Mouse (Mus musculus) CH12.LX (cell line): Measurements from ENCODE around the gene Ttc7. TPM values are rescaled to one million over a fixed set of nuclear protein-coding genes. Genes with fewer than 3 reads are reported as not detected.

ENCODE experiments used
- DNase-seq: peaks from one replicate; pipeline ENCODE4 v3.0.0-alpha.2; 2013; ENCODE audit errors: extremely low read depth
- H3K27ac ChIP-seq: 2 replicates; pipeline ENCODE4 v1.5.1; 2012; ENCODE audit warnings: low read depth, mild to moderate bottlenecking, control low read depth, moderate library complexity; ENCODE audit not compliant: insufficient read depth
- H3K27me3 ChIP-seq: replicated peaks from 2 replicates; pipeline ENCODE3; 2012; ENCODE audit warnings: inconsistent platforms
- H3K36me3 ChIP-seq, 2 experiments: replicated peaks in 1 of 2; 2 replicates each; pipeline versions ENCODE3 to v1.6.1; 2012; ENCODE audit warnings: inconsistent platforms in 1 of 2, low read length in 1 of 2, mild to moderate bottlenecking in 1 of 2, mixed read lengths in 1 of 2, moderate library complexity in 1 of 2; ENCODE audit not compliant: control insufficient read depth in 1 of 2, insufficient read depth in 1 of 2
- H3K4me1 ChIP-seq, 2 experiments: 2 replicates each; pipeline ENCODE4 v1.6.1; 2012; ENCODE audit warnings: inconsistent platforms in 1 of 2, moderate library complexity in 1 of 2; ENCODE audit not compliant: insufficient read depth in 2 of 2, control insufficient read depth in 1 of 2
- H3K4me2 ChIP-seq: 2 replicates; pipeline ENCODE4 v1.6.1; 2012; ENCODE audit warnings: low read depth, mild to moderate bottlenecking, control low read depth; ENCODE audit not compliant: poor library complexity, insufficient read depth, severe bottlenecking
- H3K4me3 ChIP-seq, 3 experiments: fragments of 150-350 bp in 1 of 3; sonication (generic) in 1 of 3; replicated peaks in 1 of 3; 2 replicates each; pipeline versions ENCODE3 to v1.5.1; 2011 to 2012; ENCODE audit warnings: low read depth in 2 of 3, low read length in 2 of 3, mild to moderate bottlenecking in 2 of 3, moderate library complexity in 2 of 3, control low read depth in 1 of 3, improper control_type of control experiment in 1 of 3, inconsistent platforms in 1 of 3, mixed read lengths in 1 of 3; ENCODE audit not compliant: poor library complexity in 1 of 3
- H3K79me2 ChIP-seq: replicated peaks from 2 replicates; pipeline ENCODE4 v1.6.1; 2012; ENCODE audit warnings: mild to moderate bottlenecking, moderate library complexity; ENCODE audit not compliant: control insufficient read depth, poor library complexity, insufficient read depth, severe bottlenecking; ENCODE audit errors: extremely low read depth
- H3K9ac ChIP-seq: 2 replicates; pipeline ENCODE4 v1.6.1; 2012; ENCODE audit warnings: low read depth, mild to moderate bottlenecking, control low read depth, moderate library complexity; ENCODE audit not compliant: insufficient read depth
- H3K9me3 ChIP-seq: replicated peaks from 2 replicates; pipeline ENCODE3; 2012; ENCODE audit warnings: low read length, inconsistent platforms, mixed read lengths
- BHLHE40 ChIP-seq: IDR thresholded peaks from 2 replicates; pipeline ENCODE4 v1.6.1; 2011; ENCODE audit warnings: mild to moderate bottlenecking, low read depth, low read length, improper control_type of control experiment
- ELF1 ChIP-seq: IDR thresholded peaks from 2 replicates; pipeline ENCODE4 v1.6.1; 2014; ENCODE audit warnings: low read depth, mild to moderate bottlenecking, inconsistent platforms, low read length, improper control_type of control experiment
- EP300 ChIP-seq: IDR thresholded peaks from 2 replicates; pipeline ENCODE4 v1.6.1; 2011; ENCODE audit warnings: low read length, improper control_type of control experiment
- IRF4 ChIP-seq: IDR thresholded peaks from 2 replicates; pipeline ENCODE4 v1.6.1; 2014; ENCODE audit warnings: low read depth, mild to moderate bottlenecking, inconsistent platforms, low read length, improper control_type of control experiment
- KAT2A ChIP-seq: IDR thresholded peaks from 2 replicates; pipeline ENCODE4 v1.6.1; 2012; ENCODE audit warnings: low read length, improper control_type of control experiment, inconsistent platforms; ENCODE audit not compliant: insufficient replicate concordance
- MAX ChIP-seq: IDR thresholded peaks from 2 replicates; pipeline ENCODE4 v1.6.1; 2011; ENCODE audit warnings: low read length, improper control_type of control experiment
- MAZ ChIP-seq: IDR thresholded peaks from 2 replicates; pipeline ENCODE4 v1.6.1; 2012; ENCODE audit warnings: low read depth, mild to moderate bottlenecking, inconsistent platforms, low read length, improper control_type of control experiment, moderate library complexity
- MEF2A ChIP-seq: IDR thresholded peaks from 2 replicates; pipeline ENCODE4 v1.6.1; 2014; ENCODE audit warnings: low read depth, mild to moderate bottlenecking, inconsistent platforms, low read length, improper control_type of control experiment, borderline replicate concordance
- MXI1 ChIP-seq: IDR thresholded peaks from 2 replicates; pipeline ENCODE4 v1.6.1; 2011; ENCODE audit warnings: mild to moderate bottlenecking, low read depth, low read length, improper control_type of control experiment
- POLR2A ChIP-seq: IDR thresholded peaks from 2 replicates; pipeline ENCODE4 v1.6.1; 2011; ENCODE audit warnings: low read depth, mild to moderate bottlenecking, improper control_type of control experiment, low read length
- RCOR1 ChIP-seq: conservative IDR thresholded peaks from 2 replicates; pipeline ENCODE4 v1.6.1; 2012; ENCODE audit warnings: low read depth, mild to moderate bottlenecking, inconsistent platforms, low read length, improper control_type of control experiment
- SMC3 ChIP-seq: IDR thresholded peaks from 2 replicates; pipeline ENCODE4 v1.6.1; 2011; ENCODE audit warnings: low read depth, low read length, improper control_type of control experiment
- USF1 ChIP-seq: IDR thresholded peaks from 2 replicates; pipeline ENCODE4 v1.6.1; 2014; ENCODE audit warnings: low read depth, mild to moderate bottlenecking, inconsistent platforms, low read length, improper control_type of control experiment
- USF2 ChIP-seq: conservative IDR thresholded peaks from 2 replicates; pipeline ENCODE4 v1.6.1; 2011; ENCODE audit warnings: low read depth, low read length, improper control_type of control experiment
- ZC3H11A ChIP-seq: IDR thresholded peaks from 2 replicates; pipeline ENCODE4 v1.6.1; 2012; ENCODE audit warnings: low read depth, mild to moderate bottlenecking, inconsistent platforms, low read length, improper control_type of control experiment
- ZNF384 ChIP-seq: IDR thresholded peaks from 2 replicates; pipeline ENCODE4 v1.6.1; 2012; ENCODE audit warnings: low read depth, low read length, improper control_type of control experiment, inconsistent platforms
- dilution Hi-C: fragments of 300-500 bp; cut with MboI; formaldehyde crosslinking; loops from 2 replicates; pipeline ENCODE4 v1.14.3; 2020; ENCODE audit warnings: low sequenced_read_pairs; ENCODE audit not compliant: extremely low pct_unique_long_range_greater_than_20kb, extremely low pct_ligation_motif_present
- in situ Hi-C: fragments of 300-500 bp; cut with MboI; formaldehyde crosslinking; loops from 3 replicates; pipeline ENCODE4 v1.14.3; 2019; ENCODE audit warnings: low sequenced_read_pairs, low pct_ligation_motif_present, low pct_unique_long_range_greater_than_20kb, mixed read lengths
- polyA plus RNA-seq: library from polyadenylated mRNA; unstranded; fragments of >175 nt; gene quantifications from 2 replicates; pipeline ENCODE4 v1.2.1, GENCODE M21; 2012; ENCODE audit warnings: low read depth; ENCODE audit not compliant: insufficient read length
- total RNA-seq, 2 experiments: library from RNA; depleted of rRNA; stranded (reverse); fragments of 300-350 nt in 1 of 2; fragments of >200 nt in 1 of 2; gene quantifications; 2 replicates each; pipeline ENCODE4 v1.2.3; 2012 to 2014

Ttc7 gene
- total and polyA plus RNA-seq, 3 experiments = 6.2 to 16.4 (median 12.8) TPM

- no peak overlapping the region for H3K9ac ChIP-seq
- in situ Hi-C loops = no loop called here
- no peak overlapping the region for H3K27ac ChIP-seq
- peaks cover 45 to 65% of the 10 kb centered on the region in 2 experiments for H3K4me1 ChIP-seq
- no peak overlapping the region for H3K4me2 ChIP-seq
- dilution Hi-C loops = no loop called here
- no peak for TF ChIP-seq ZC3H11A
- TF ChIP-seq SMC3 = no peak
- TF ChIP-seq RCOR1 = no peak
- H3K4me3 ChIP-seq = no peak overlapping the region
- DNase-seq = no peak
- H3K9me3 ChIP-seq = no peaks in the 10 kb centered on the region
- H3K27me3 ChIP-seq = no peaks in the 10 kb centered on the region
- H3K36me3 ChIP-seq = peaks cover 0 to 2% of the 10 kb centered on the region in 2 experiments
- no peaks in the 10 kb centered on the region for H3K79me2 ChIP-seq
These were observed 94.3 kb downstream of the Ttc7 start for GRCm38 (mm10) chr17:87376831-87377471.

GRCm38 (mm10) chr17:87377536-87377935 is 94.8 kb downstream of the Ttc7 start:
- Histone ChIP-seq H3K4me1 (peaks cover 45 to 65% of the 10 kb centered on the region in 2 experiments), H3K27ac (no peak overlapping the region), H3K36me3 (peaks cover 0 to 2% of the 10 kb centered on the region in 2 experiments), H3K9ac (no peak overlapping the region), H3K27me3 (no peaks in the 10 kb centered on the region), H3K4me3 (no peak overlapping the region), H3K9me3 (no peaks in the 10 kb centered on the region), H3K4me2 (no peak overlapping the region), H3K79me2 (no peaks in the 10 kb centered on the region)
- DNase-seq = no peak
- dilution Hi-C loops = no loop called here
- TF ChIP-seq ZNF384 (no peak), USF1 (no peak), ELF1 (no peak), USF2 (no peak), POLR2A (no peak), BHLHE40 (no peak), ZC3H11A (no peak), MAZ (no peak)
- in situ Hi-C loops = no loop called here

- DNase-seq = no peak
- Histone ChIP-seq H3K36me3 (no peaks in the 10 kb centered on the region), H3K4me3 (peak overlapping the region in 1 of 3 experiments; percentile 24), H3K27me3 (no peaks in the 10 kb centered on the region), H3K4me2 (no peak overlapping the region), H3K79me2 (no peaks in the 10 kb centered on the region), H3K9ac (no peak overlapping the region), H3K4me1 (peaks cover 45 to 73% of the 10 kb centered on the region in 2 experiments), H3K27ac (peak overlapping the region; percentile 58; the same call in 1 of the 2 replicates), H3K9me3 (no peaks in the 10 kb centered on the region)
- TF ChIP-seq MXI1 = no peak
- peak; percentile 43 for TF ChIP-seq EP300
- no peak for TF ChIP-seq POLR2A
- TF ChIP-seq MEF2A = no peak
- no peak for TF ChIP-seq USF2
- TF ChIP-seq KAT2A = no peak
- no peak for TF ChIP-seq MAX
- peak; percentile 56; the same call in 1 of the 2 replicates for TF ChIP-seq IRF4
- in situ Hi-C loops (no loop called here), dilution Hi-C loops (no loop called here)
These were observed 95.9 kb downstream of the Ttc7 start for GRCm38 (mm10) chr17:87378354-87379159.
